Mouse (Mus musculus) neural tube, embryonic 14.5 days (tissue): ENCODE data around the gene Slc12a4. TPM values are rescaled to one million over a fixed set of nuclear protein-coding genes. Genes with fewer than 3 reads are reported as not detected.

Source experiments
- ATAC-seq: fragments of 200-750 bp; cut with Nextera tagmentation; 2 replicates; pipeline ENCODE4 v1.8.0; 2017; ENCODE audit warnings: low read depth, mild to moderate bottlenecking, moderate TSS enrichment, moderate library complexity
- H3K27ac ChIP-seq: fragments of 300-500 bp; sonication (generic); 2 replicates; pipeline ENCODE4 v1.5.1; 2014; ENCODE audit warnings: low read depth, mild to moderate bottlenecking, control low read depth, low read length, moderate library complexity, mixed read lengths
- H3K27me3 ChIP-seq: fragments of 300-500 bp; sonication (generic); 2 replicates; pipeline ENCODE4 v1.6.1; 2014; ENCODE audit warnings: low read length; ENCODE audit not compliant: control insufficient read depth, insufficient read depth
- H3K36me3 ChIP-seq: fragments of 300-500 bp; sonication (generic); 2 replicates; pipeline ENCODE4 v1.6.1; 2014; ENCODE audit warnings: low read length, mixed read lengths; ENCODE audit not compliant: control insufficient read depth, insufficient read depth
- H3K4me1 ChIP-seq: fragments of 300-500 bp; sonication (generic); 2 replicates; pipeline ENCODE4 v1.6.1; 2014; ENCODE audit warnings: low read length; ENCODE audit not compliant: control insufficient read depth, insufficient read depth
- H3K4me2 ChIP-seq: fragments of 300-500 bp; sonication (generic); 2 replicates; pipeline ENCODE4 v1.6.1; 2014; ENCODE audit warnings: mild to moderate bottlenecking, low read depth, low read length, control low read depth
- H3K4me3 ChIP-seq: fragments of 300-500 bp; sonication (generic); 2 replicates; pipeline ENCODE4 v1.5.1; 2014; ENCODE audit warnings: low read depth, low read length, control low read depth, mixed read lengths
- H3K9ac ChIP-seq: fragments of 300-500 bp; sonication (generic); replicated peaks from 2 replicates; pipeline ENCODE4 v1.6.1; 2014; ENCODE audit warnings: low read depth, mild to moderate bottlenecking, control low read depth, low read length, mixed read lengths
- H3K9me3 ChIP-seq: fragments of 300-500 bp; sonication (generic); 2 replicates; pipeline ENCODE4 v1.6.1; 2016; ENCODE audit warnings: low read length; ENCODE audit not compliant: control insufficient read depth
- whole genome bisulfite sequencing: fragments of 180-500 bp; shearing (Covaris S2); extraction: QIAGEN DNeasy Blood & Tissue Kit; methylation state at CpG from one replicate; pipeline ENCODE4 v1.1.7; 2014; 5-methylcytosine and 5-hydroxymethylcytosine counted together
- polyA plus RNA-seq: library from polyadenylated mRNA; unstranded; fragments of >200 nt; fragmentation: Nextera tagmentation; extraction: Ambion mirVana; gene quantifications from 2 replicates; pipeline ENCODE4 v1.2.1, GENCODE M21; 2014

The Slc12a4 gene
- polyA plus RNA-seq, 1 experiment from 2014 or later: 4.8 TPM

DNA sequence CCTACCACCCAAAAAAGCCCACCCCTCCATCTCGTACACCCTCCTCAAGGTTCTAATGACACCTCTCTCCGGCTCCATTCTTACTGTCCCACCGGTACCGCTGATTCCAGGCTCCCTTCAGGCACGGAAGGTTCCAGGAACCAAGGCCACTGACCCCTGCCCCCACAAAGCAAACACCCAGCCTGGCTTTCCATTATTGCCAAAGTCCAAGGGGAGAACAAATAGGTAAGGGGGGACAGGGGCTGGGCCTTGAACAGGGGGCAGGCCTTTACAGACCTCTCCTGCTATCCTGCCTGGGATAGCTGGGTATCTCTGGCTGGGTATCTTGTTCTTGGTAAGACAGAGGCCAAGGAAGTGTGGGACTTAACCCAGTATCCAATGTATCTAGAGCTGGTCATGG is 23.4 kb downstream of the Slc12a4 start:
- ATAC-seq: no peak
- H3K9ac ChIP-seq: no peak overlapping the region
- no peaks in the 10 kb centered on the region for H3K36me3 ChIP-seq
- peaks cover 5% of the 10 kb centered on the region; the same call in 1 of the 2 replicates for H3K4me1 ChIP-seq
- no peak overlapping the region for H3K27ac ChIP-seq
- no peaks in the 10 kb centered on the region for H3K9me3 ChIP-seq
- H3K4me2 ChIP-seq: no peak overlapping the region
- H3K4me3 ChIP-seq: no peak overlapping the region
- H3K27me3 ChIP-seq: no peaks in the 10 kb centered on the region
- WGBS: 95% methylated on average over 5 of the region's 5 CpGs

GRCm38 (mm10) chr8:105942026-105942425 is 23.9 kb downstream of the Slc12a4 start:
- Histone ChIP-seq H3K4me2 (no peak overlapping the region), H3K4me1 (peaks cover 5% of the 10 kb centered on the region; the same call in 1 of the 2 replicates), H3K9me3 (no peaks in the 10 kb centered on the region), H3K36me3 (no peaks in the 10 kb centered on the region), H3K27ac (no peak overlapping the region), H3K9ac (no peak overlapping the region), H3K27me3 (no peaks in the 10 kb centered on the region), H3K4me3 (no peak overlapping the region)
- no peak for ATAC-seq
- WGBS: 93% methylated on average over 11 of the region's 11 CpGs

GRCm38 (mm10) chr8:105938306-105938669 is 27.6 kb downstream of the Slc12a4 start, which contains the start of gene Psmb10:
TSS of gene Psmb10 (minus strand) at chr8:105938444.
- H3K27me3 ChIP-seq: no peaks in the 10 kb centered on the region
- peaks cover 10% of the 10 kb centered on the region; the same call in 1 of the 2 replicates for H3K4me1 ChIP-seq
- peak within 1 kb of the TSS; percentile 85 for H3K9ac ChIP-seq

GRCm38 (mm10) chr8:105937496-105938305 is 28.2 kb downstream of the Slc12a4 start:
- peak overlapping the region; percentile 52 for H3K4me3 ChIP-seq
- H3K9ac ChIP-seq: peak overlapping the region; percentile 85
- 3% methylated on average over 33 of the region's 33 CpGs for WGBS
- ATAC-seq: peak; percentile 38
- H3K27me3 ChIP-seq: no peaks in the 10 kb centered on the region
- H3K36me3 ChIP-seq: 0 out of 2 replicates have a peak, but pooled peaks cover 2% of the 10 kb centered on the region
- H3K9me3 ChIP-seq: no peaks in the 10 kb centered on the region
- peaks cover 10% of the 10 kb centered on the region; the same call in 1 of the 2 replicates for H3K4me1 ChIP-seq
- H3K4me2 ChIP-seq: peak overlapping the region; percentile 69
- H3K27ac ChIP-seq: peak overlapping the region; percentile 87

More at GRCm38 (mm10) chr8:105938306-105938669, 27.6 kb downstream of the Slc12a4 start, which contains the start of gene Psmb10:
- Histone ChIP-seq H3K36me3 (no peaks in the 10 kb centered on the region), H3K27ac (peak within 1 kb of the TSS; percentile 87), H3K9me3 (no peaks in the 10 kb centered on the region), H3K4me2 (peak within 1 kb of the TSS; percentile 69), H3K4me3 (peak within 1 kb of the TSS; percentile 52)
- 35% methylated on average over 4 of the region's 4 CpGs for WGBS
- ATAC-seq: no peak

DNA sequence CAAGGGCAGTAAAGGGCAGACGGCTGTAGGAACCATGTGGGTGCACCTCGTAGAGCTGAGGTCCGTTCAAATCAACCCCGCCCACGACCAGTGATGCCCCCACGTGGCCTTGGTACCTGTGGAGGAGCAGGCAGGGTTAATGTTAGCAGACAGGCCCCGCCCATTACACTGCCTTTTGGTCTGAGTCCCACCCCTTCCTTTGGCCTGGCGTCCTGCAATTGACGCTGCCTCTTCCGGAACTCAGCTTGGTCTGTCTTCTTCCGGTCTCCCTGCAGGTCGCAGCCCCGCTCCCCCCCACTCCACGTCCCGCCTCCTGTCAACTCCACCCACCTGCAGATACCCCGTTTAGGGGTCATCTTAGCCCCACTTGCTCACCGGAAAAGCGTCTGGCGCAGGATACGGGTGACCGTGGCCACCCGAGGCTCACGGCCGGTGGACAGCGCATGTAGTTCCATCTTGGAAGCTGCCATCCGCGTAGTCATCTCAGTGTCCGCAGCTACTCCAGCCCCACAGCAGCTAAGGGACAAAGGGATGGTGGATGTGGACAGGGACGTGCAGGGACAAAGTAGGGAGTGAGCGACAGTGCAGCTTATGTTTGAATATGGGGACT is 28.9 kb downstream of the Slc12a4 start:
- 0 out of 2 replicates have a peak, but pooled peaks cover 3% of the 10 kb centered on the region for H3K36me3 ChIP-seq
- WGBS: under 1% methylated on average over 30 of the region's 30 CpGs
- peak overlapping the region; percentile 87 for H3K27ac ChIP-seq
- H3K9ac ChIP-seq: peak overlapping the region; percentile 85
- no peaks in the 10 kb centered on the region for H3K27me3 ChIP-seq
- H3K9me3 ChIP-seq: no peaks in the 10 kb centered on the region
- peak overlapping the region; percentile 69 for H3K4me2 ChIP-seq
- H3K4me3 ChIP-seq: peak overlapping the region; percentile 52
- peak; percentile 93 for ATAC-seq
- peaks cover 10% of the 10 kb centered on the region; the same call in 1 of the 2 replicates for H3K4me1 ChIP-seq

DNA sequence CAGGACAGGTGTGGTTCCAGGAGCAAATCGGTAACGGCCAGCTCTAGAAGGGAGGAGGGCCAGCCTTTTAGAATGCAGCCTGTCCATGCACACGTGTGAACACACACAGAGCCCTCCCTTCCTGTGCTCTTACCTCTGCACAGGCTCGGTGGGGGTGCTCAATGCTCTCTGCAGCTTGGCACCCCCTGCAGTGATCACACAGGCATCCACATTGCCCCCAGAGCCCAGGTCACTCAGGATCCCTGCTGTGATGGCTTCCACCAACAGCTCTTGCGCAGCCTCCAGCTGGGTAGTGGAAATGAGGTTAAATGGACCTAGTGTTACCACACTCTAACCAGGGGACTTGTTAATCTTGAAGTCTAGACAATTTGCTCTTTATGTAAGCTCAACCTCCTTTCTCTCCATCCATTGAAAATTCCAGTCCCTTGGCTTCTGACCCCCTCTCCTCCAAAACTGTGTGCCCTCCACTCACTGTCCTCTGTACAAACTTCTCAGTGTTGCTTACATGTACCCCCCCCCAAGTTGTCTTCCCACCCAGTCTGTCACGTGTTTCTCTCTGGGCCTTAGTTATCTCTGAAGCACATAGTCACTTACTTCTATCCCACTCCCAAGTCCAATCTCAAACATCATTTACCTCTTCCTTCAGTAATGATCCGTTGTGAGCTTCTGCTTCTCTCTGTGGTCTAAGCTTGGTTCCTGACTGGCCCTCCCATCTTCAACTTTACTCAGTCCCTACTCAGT is 29.9 kb downstream of the Slc12a4 start:
- H3K9ac ChIP-seq: peak overlapping the region; percentile 85
- peak overlapping the region; percentile 69 for H3K4me2 ChIP-seq
- ATAC-seq: no peak
- H3K36me3 ChIP-seq: 0 out of 2 replicates have a peak, but pooled peaks cover 3% of the 10 kb centered on the region
- peak overlapping the region; percentile 52 for H3K4me3 ChIP-seq
- peaks cover 10% of the 10 kb centered on the region; the same call in 1 of the 2 replicates for H3K4me1 ChIP-seq
- no peaks in the 10 kb centered on the region for H3K27me3 ChIP-seq
- H3K27ac ChIP-seq: no peak overlapping the region; the same call in 1 of the 2 replicates
- no peaks in the 10 kb centered on the region for H3K9me3 ChIP-seq
- 37% methylated on average over 7 of the region's 7 CpGs for WGBS

- Histone ChIP-seq H3K27me3 (no peaks in the 10 kb centered on the region), H3K4me2 (no peak overlapping the region), H3K4me3 (no peak overlapping the region), H3K9ac (no peak overlapping the region), H3K9me3 (no peaks in the 10 kb centered on the region), H3K4me1 (peaks cover 10% of the 10 kb centered on the region; the same call in 1 of the 2 replicates), H3K27ac (no peak overlapping the region), H3K36me3 (0 out of 2 replicates have a peak, but pooled peaks cover 3% of the 10 kb centered on the region)
- WGBS: 87% methylated on average over 6 of the region's 6 CpGs
- ATAC-seq: no peak
These were observed 30.8 kb downstream of the Slc12a4 start for GRCm38 (mm10) chr8:105935105-105935504.

GRCm38 (mm10) chr8:105933762-105934161 is 32.1 kb downstream of the Slc12a4 start, which contains the start of gene Ctrl:
TSS of gene Ctrl (minus strand) at chr8:105933862.
- Histone ChIP-seq H3K4me2 (no peak within 1 kb of the TSS), H3K4me3 (no peak within 1 kb of the TSS), H3K9ac (no peak within 1 kb of the TSS), H3K36me3 (0 out of 2 replicates have a peak, but pooled peaks cover 3% of the 10 kb centered on the region), H3K9me3 (no peaks in the 10 kb centered on the region), H3K4me1 (peaks cover 10% of the 10 kb centered on the region; the same call in 1 of the 2 replicates), H3K27me3 (no peaks in the 10 kb centered on the region), H3K27ac (no peak within 1 kb of the TSS)
- WGBS: 94% methylated on average over 2 of the region's 2 CpGs
- no peak for ATAC-seq
